In the genomic region with DNA sequence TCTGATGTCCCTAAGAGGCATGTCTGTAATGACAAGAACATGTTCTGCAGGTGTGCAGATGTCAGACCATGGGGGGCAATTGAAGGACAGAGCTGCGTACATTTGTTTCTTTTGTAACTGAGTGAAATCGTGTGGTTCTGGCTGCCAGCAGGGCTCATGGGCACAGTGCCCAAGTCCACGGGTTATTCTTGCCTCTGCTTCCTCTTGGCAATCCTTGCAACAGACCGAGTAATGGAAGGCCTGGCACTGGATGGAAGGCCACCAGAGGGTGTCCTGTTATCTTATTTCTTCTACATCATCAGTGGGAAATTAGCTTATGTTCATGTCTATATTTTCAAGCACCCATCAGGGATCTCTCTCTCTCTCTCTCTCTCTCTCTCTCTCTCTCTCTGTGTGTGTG, we compare ENCODE assay signal across 9 mouse cellular contexts. TPM values are rescaled to one million over a fixed set of nuclear protein-coding genes. Genes with fewer than 3 reads are reported as not detected.
DNase-seq lines count a peak whose midpoint lies in the region; ATAC-seq and TF ChIP-seq lines count a peak whose summit lies in the region.
"Had no signal": no experiment of that assay in that cellular context is flagged by ENCODE, and none has a peak within 500 bp of the region (broad histone marks: within the 10 kb centered on the region; RNA-seq: fewer than 3 reads in every experiment).

No protein-coding gene starts in this region.

- H3K27ac ChIP-seq in intestine, postnatal 0 days (ENCODE audit: low read depth, low read length), result no peak overlapping the region
- no peak overlapping the region for H3K27ac ChIP-seq in intestine, embryonic 16.5 days (ENCODE audit: low read length)
- no peak overlapping the region for H3K27ac ChIP-seq in midbrain, embryonic 13.5 days
- H3K27ac ChIP-seq: heart, embryonic 13.5 days had no signal

- 41% methylated on average over 4 of the region's 4 CpGs for WGBS in intestine, postnatal 0 days
- 59% methylated on average over 4 of the region's 4 CpGs for WGBS in intestine, embryonic 16.5 days
- WGBS in midbrain, embryonic 13.5 days, result 65% methylated on average over 4 of the region's 4 CpGs

- H3K9ac ChIP-seq in intestine, postnatal 0 days (ENCODE audit: low read depth, low read length), result no peak overlapping the region
- H3K9ac ChIP-seq in intestine, embryonic 16.5 days (ENCODE audit: low read depth, low read length), result no peak overlapping the region
- no peak overlapping the region for H3K9ac ChIP-seq in midbrain, embryonic 13.5 days (replicated peaks)
- H3K9ac ChIP-seq: heart, embryonic 13.5 days had no signal

- no peaks in the 10 kb centered on the region for H3K27me3 ChIP-seq in intestine, postnatal 0 days (replicated peaks; ENCODE audit: control insufficient read depth, insufficient read depth, low read length)
- H3K27me3 ChIP-seq in intestine, embryonic 16.5 days (replicated peaks; ENCODE audit: control insufficient read depth, insufficient read depth, low read length), result no peaks in the 10 kb centered on the region
- H3K27me3 ChIP-seq in midbrain, embryonic 13.5 days, result no peaks in the 10 kb centered on the region
- H3K27me3 ChIP-seq: heart, embryonic 13.5 days had no signal

- no peaks in the 10 kb centered on the region for H3K9me3 ChIP-seq in intestine, postnatal 0 days (ENCODE audit: control insufficient read depth)
- H3K9me3 ChIP-seq in intestine, embryonic 16.5 days (ENCODE audit: control insufficient read depth, low read length), result no peaks in the 10 kb centered on the region
- no peaks in the 10 kb centered on the region for H3K9me3 ChIP-seq in midbrain, embryonic 13.5 days
- H3K9me3 ChIP-seq: heart, embryonic 13.5 days had no signal

- ATAC-seq in intestine, postnatal 0 days, result no peak
- ATAC-seq in intestine, embryonic 16.5 days, result no peak
- ATAC-seq in midbrain, embryonic 13.5 days, result no peak

- DNase-seq in adrenal gland, postnatal 25 days, result peak; percentile 91
- peak; percentile 65 to 68 for DNase-seq in frontal cortex, postnatal 14 days (ENCODE audit: low spot score in 2 of 2)
- DNase-seq in kidney, postnatal 36 days, result peak; percentile 87 to 93
- peak; percentile 80 for DNase-seq in lung, postnatal 25 days (ENCODE audit: low spot score)
- peak; percentile 47 to 69 for DNase-seq in urinary bladder, postnatal 4 days (ENCODE audit: low spot score in 2 of 2)

- peak; percentile 51 for TF ChIP-seq CTCF in intestine, postnatal 0 days (IDR thresholded peaks at IDR 0.05; ENCODE audit: low read depth)

- no peaks in the 10 kb centered on the region for H3K4me1 ChIP-seq in intestine, postnatal 0 days (replicated peaks; ENCODE audit: control insufficient read depth, insufficient read depth, low read length)
- no peaks in the 10 kb centered on the region for H3K4me1 ChIP-seq in intestine, embryonic 16.5 days (ENCODE audit: control insufficient read depth, insufficient read depth, low read length)
- H3K4me1 ChIP-seq in midbrain, embryonic 13.5 days (replicated peaks), result peaks cover 15% of the 10 kb centered on the region

- no peak overlapping the region for H3K4me3 ChIP-seq in intestine, postnatal 0 days (ENCODE audit: low read depth, low read length)
- no peak overlapping the region for H3K4me3 ChIP-seq in intestine, embryonic 16.5 days (ENCODE audit: low read length)
- H3K4me3 ChIP-seq in midbrain, embryonic 13.5 days (replicated peaks), result no peak overlapping the region
- H3K4me3 ChIP-seq: heart, embryonic 13.5 days had no signal

- peaks cover 4% of the 10 kb centered on the region for H3K36me3 ChIP-seq in intestine, postnatal 0 days (ENCODE audit: control insufficient read depth, insufficient read depth)
- H3K36me3 ChIP-seq in intestine, embryonic 16.5 days (ENCODE audit: control insufficient read depth, insufficient read depth, low read length), result no peaks in the 10 kb centered on the region
- peaks cover 11% of the 10 kb centered on the region for H3K36me3 ChIP-seq in midbrain, embryonic 13.5 days

- no peak overlapping the region for H3K4me2 ChIP-seq in intestine, postnatal 0 days (replicated peaks; ENCODE audit: low read depth)
- H3K4me2 ChIP-seq in intestine, embryonic 16.5 days (ENCODE audit: low read depth, low read length), result no peak overlapping the region
- H3K4me2 ChIP-seq in midbrain, embryonic 13.5 days (replicated peaks), result no peak overlapping the region
- H3K4me2 ChIP-seq: heart, embryonic 13.5 days had no signal

RNA-seq across cellular contexts. Expression of a gene that starts 19.0 kb away (rescaled TPM):
- polyA plus RNA-seq in intestine, postnatal 0 days (2015; fragmentation: Nextera tagmentation; extraction: Ambion mirVana), result 11.4 and 14.6 TPM in 2 replicates
- 9.7 and 11.1 TPM in 2 replicates for polyA plus RNA-seq in intestine, embryonic 16.5 days (2015; fragmentation: Nextera tagmentation; extraction: Ambion mirVana)
- total RNA-seq in adrenal gland, postnatal 25 days (2021), result 28.4 and 35.0 TPM in 2 replicates
- 21.2 and 21.5 TPM in 2 replicates for polyA plus RNA-seq in midbrain, embryonic 13.5 days (2015; fragmentation: Nextera tagmentation; extraction: Ambion mirVana)

RNA-seq across cellular contexts. Expression of a gene that starts 41.4 kb away (rescaled TPM):
- polyA plus RNA-seq in intestine, postnatal 0 days (2015; fragmentation: Nextera tagmentation; extraction: Ambion mirVana), result 8.4 and 9.0 TPM in 2 replicates
- polyA plus RNA-seq in intestine, embryonic 16.5 days (2015; fragmentation: Nextera tagmentation; extraction: Ambion mirVana), result 13.3 and 14.7 TPM in 2 replicates
- total RNA-seq in adrenal gland, postnatal 25 days (2021), result 23.7 and 32.8 TPM in 2 replicates
- polyA plus RNA-seq in midbrain, embryonic 13.5 days (2015; fragmentation: Nextera tagmentation; extraction: Ambion mirVana), result 10.8 and 10.9 TPM in 2 replicates
